Mouse (Mus musculus) kidney, postnatal 36 days (tissue): ENCODE data around the gene Eef1g.

Experiments used
- DNase-seq, 2 experiments: peaks; one replicate each; pipeline ENCODE4 v3.0.0; 2021 to 2022; ENCODE audit warnings: mixed read lengths in 2 of 2

The Eef1g gene

GRCm38 (mm10) chr19:8966590-8967372 lies at the start of gene Eef1g:
Gene Eef1g, plus strand, starts transcription at chr19:8967041.
- peak; percentile 99 to 100 for DNase-seq

- no peak for DNase-seq
These were observed 47.8 kb upstream of the Eef1g start for GRCm38 (mm10) chr19:8919000-8919399.

GRCm38 (mm10) chr19:8919684-8920072 lies 47.2 kb upstream of the Eef1g start:
- DNase-seq, result no peak

- DNase-seq, result peak; percentile 97 to 98
These were observed 46.6 kb upstream of the Eef1g start, which contains the start of gene B3gat3 for GRCm38 (mm10) chr19:8920073-8920736. Gene B3gat3, plus strand, starts transcription at chr19:8920374.

- DNase-seq, result peak; percentile 57 to 64
These were observed 46.0 kb upstream of the Eef1g start for GRCm38 (mm10) chr19:8920836-8921291.

- no peak for DNase-seq
These were observed 45.1 kb upstream of the Eef1g start for GRCm38 (mm10) chr19:8921741-8922140.

- no peak for DNase-seq
These were observed 40.1 kb upstream of the Eef1g start for GRCm38 (mm10) chr19:8926766-8927165.

GRCm38 (mm10) chr19:8927891-8928525 lies 38.8 kb upstream of the Eef1g start:
- no peak for DNase-seq

- DNase-seq, result no peak
These were observed 38.1 kb upstream of the Eef1g start for GRCm38 (mm10) chr19:8928689-8929223.

GRCm38 (mm10) chr19:8929224-8930088 lies 37.4 kb upstream of the Eef1g start, which contains the start of the genes Rom1 and Eml3:
Gene Rom1, minus strand, starts transcription at chr19:8929356.
Gene Eml3, plus strand, starts transcription at chr19:8929552.
- peak; percentile 95 for DNase-seq

- DNase-seq, result no peak
These were observed 36.7 kb upstream of the Eef1g start for GRCm38 (mm10) chr19:8930117-8930516.

GRCm38 (mm10) chr19:8930771-8931170 lies 36.1 kb upstream of the Eef1g start:
- DNase-seq, result no peak

GRCm38 (mm10) chr19:8936736-8937135 lies 30.1 kb upstream of the Eef1g start:
- no peak for DNase-seq

- DNase-seq, result no peak
These were observed 26.2 kb upstream of the Eef1g start for GRCm38 (mm10) chr19:8940526-8941133.

- no peak for DNase-seq
These were observed 25.7 kb upstream of the Eef1g start for GRCm38 (mm10) chr19:8941136-8941514.

GRCm38 (mm10) chr19:8941515-8942217 lies 25.2 kb upstream of the Eef1g start, which contains the start of gene Mta2:
Gene Mta2, plus strand, starts transcription at chr19:8941875.
- peak; percentile 97 to 99 for DNase-seq

- peak; percentile 64 to 75 for DNase-seq
These were observed 24.4 kb upstream of the Eef1g start for GRCm38 (mm10) chr19:8942276-8942964.

- no peak for DNase-seq
These were observed 23.8 kb upstream of the Eef1g start for GRCm38 (mm10) chr19:8943047-8943446.

- DNase-seq, result peak; percentile 31 to 49
These were observed 22.8 kb upstream of the Eef1g start for GRCm38 (mm10) chr19:8944062-8944461.

GRCm38 (mm10) chr19:8944750-8945149 lies 22.1 kb upstream of the Eef1g start:
- peak; percentile 77 to 89 for DNase-seq
